Mouse (Mus musculus): ENCODE data around the gene Zfp609. TPM values are rescaled to one million over a fixed set of nuclear protein-coding genes. Genes with fewer than 3 reads are reported as not detected.
"Not testable (repeated sequence)": the region's sequence is repeated elsewhere in the genome, so short reads cannot be mapped to it uniquely, and the experiment has no call there.

Gene Zfp609
- total RNA-seq, 1 experiment from 2014 or later, result 5.8 TPM

GRCm38 (mm10) chr9:65700504-65700903, 126.9 kb downstream of the Zfp609 start:
- no peak for ATAC-seq (replicated peaks in 1 of 2; ENCODE audit: insufficient read depth in 1 of 2, low FRiP score in 2 of 2, low TSS enrichment in 1 of 2, low read depth in 1 of 2, poor library complexity in 2 of 2, severe bottlenecking in 2 of 2)

- no peak for ATAC-seq (replicated peaks in 1 of 2; ENCODE audit: insufficient read depth in 1 of 2, low FRiP score in 2 of 2, low TSS enrichment in 1 of 2, low read depth in 1 of 2, poor library complexity in 2 of 2, severe bottlenecking in 2 of 2)
Observed at GRCm38 (mm10) chr9:65697992-65698391, 129.4 kb downstream of the Zfp609 start.

- no peak for ATAC-seq (replicated peaks in 1 of 2; ENCODE audit: insufficient read depth in 1 of 2, low FRiP score in 2 of 2, low TSS enrichment in 1 of 2, low read depth in 1 of 2, poor library complexity in 2 of 2, severe bottlenecking in 2 of 2)
Observed at GRCm38 (mm10) chr9:65697356-65697755, 130.0 kb downstream of the Zfp609 start.

GRCm38 (mm10) chr9:65696337-65696736, 131.0 kb downstream of the Zfp609 start:
- no peak for ATAC-seq (replicated peaks in 1 of 2; ENCODE audit: insufficient read depth in 1 of 2, low FRiP score in 2 of 2, low TSS enrichment in 1 of 2, low read depth in 1 of 2, poor library complexity in 2 of 2, severe bottlenecking in 2 of 2)

GRCm38 (mm10) chr9:65695646-65696045, 131.7 kb downstream of the Zfp609 start:
- no peak for ATAC-seq (replicated peaks in 1 of 2; ENCODE audit: insufficient read depth in 1 of 2, low FRiP score in 2 of 2, low TSS enrichment in 1 of 2, low read depth in 1 of 2, poor library complexity in 2 of 2, severe bottlenecking in 2 of 2)

GRCm38 (mm10) chr9:65692959-65693603, 134.3 kb downstream of the Zfp609 start:
- ATAC-seq (replicated peaks in 1 of 2; ENCODE audit: insufficient read depth in 1 of 2, low FRiP score in 2 of 2, low TSS enrichment in 1 of 2, low read depth in 1 of 2, poor library complexity in 2 of 2, severe bottlenecking in 2 of 2), result peak; percentile 57 to 86

- no peak for ATAC-seq (replicated peaks in 1 of 2; ENCODE audit: insufficient read depth in 1 of 2, low FRiP score in 2 of 2, low TSS enrichment in 1 of 2, low read depth in 1 of 2, poor library complexity in 2 of 2, severe bottlenecking in 2 of 2)
Observed at GRCm38 (mm10) chr9:65692466-65692865, 134.9 kb downstream of the Zfp609 start.

GRCm38 (mm10) chr9:65689869-65690268, 137.5 kb downstream of the Zfp609 start:
- ATAC-seq (replicated peaks in 1 of 2; ENCODE audit: insufficient read depth in 1 of 2, low FRiP score in 2 of 2, low TSS enrichment in 1 of 2, low read depth in 1 of 2, poor library complexity in 2 of 2, severe bottlenecking in 2 of 2), result not testable (repeated sequence)

GRCm38 (mm10) chr9:65684704-65685103, 142.7 kb downstream of the Zfp609 start:
- no peak for ATAC-seq (replicated peaks in 1 of 2; ENCODE audit: insufficient read depth in 1 of 2, low FRiP score in 2 of 2, low TSS enrichment in 1 of 2, low read depth in 1 of 2, poor library complexity in 2 of 2, severe bottlenecking in 2 of 2)

GRCm38 (mm10) chr9:65682994-65683393, 144.4 kb downstream of the Zfp609 start:
- no peak for ATAC-seq (replicated peaks in 1 of 2; ENCODE audit: insufficient read depth in 1 of 2, low FRiP score in 2 of 2, low TSS enrichment in 1 of 2, low read depth in 1 of 2, poor library complexity in 2 of 2, severe bottlenecking in 2 of 2)

GRCm38 (mm10) chr9:65682183-65682582, 145.2 kb downstream of the Zfp609 start:
- no peak for ATAC-seq (replicated peaks in 1 of 2; ENCODE audit: insufficient read depth in 1 of 2, low FRiP score in 2 of 2, low TSS enrichment in 1 of 2, low read depth in 1 of 2, poor library complexity in 2 of 2, severe bottlenecking in 2 of 2)

- no peak for ATAC-seq (replicated peaks in 1 of 2; ENCODE audit: insufficient read depth in 1 of 2, low FRiP score in 2 of 2, low TSS enrichment in 1 of 2, low read depth in 1 of 2, poor library complexity in 2 of 2, severe bottlenecking in 2 of 2)
Observed at GRCm38 (mm10) chr9:65681634-65681940, 145.8 kb downstream of the Zfp609 start.

GRCm38 (mm10) chr9:65680938-65681633, 146.3 kb downstream of the Zfp609 start:
- peak in 1 of 2 experiments; percentile 27; a peak in 1 of 4 replicates for ATAC-seq (replicated peaks in 1 of 2; ENCODE audit: insufficient read depth in 1 of 2, low FRiP score in 2 of 2, low TSS enrichment in 1 of 2, low read depth in 1 of 2, poor library complexity in 2 of 2, severe bottlenecking in 2 of 2)

GRCm38 (mm10) chr9:65679181-65679761, 148.1 kb downstream of the Zfp609 start:
- no peak for ATAC-seq (replicated peaks in 1 of 2; ENCODE audit: insufficient read depth in 1 of 2, low FRiP score in 2 of 2, low TSS enrichment in 1 of 2, low read depth in 1 of 2, poor library complexity in 2 of 2, severe bottlenecking in 2 of 2)

- ATAC-seq (replicated peaks in 1 of 2; ENCODE audit: insufficient read depth in 1 of 2, low FRiP score in 2 of 2, low TSS enrichment in 1 of 2, low read depth in 1 of 2, poor library complexity in 2 of 2, severe bottlenecking in 2 of 2), result no peak
Observed at GRCm38 (mm10) chr9:65677119-65677462, 150.3 kb downstream of the Zfp609 start.

- ATAC-seq (replicated peaks in 1 of 2; ENCODE audit: insufficient read depth in 1 of 2, low FRiP score in 2 of 2, low TSS enrichment in 1 of 2, low read depth in 1 of 2, poor library complexity in 2 of 2, severe bottlenecking in 2 of 2), result peak; percentile 91 to 98
Observed at GRCm38 (mm10) chr9:65676358-65677118, 150.8 kb downstream of the Zfp609 start.

- peak in 1 of 2 experiments; percentile 4; a peak in 1 of 4 replicates for ATAC-seq (replicated peaks in 1 of 2; ENCODE audit: insufficient read depth in 1 of 2, low FRiP score in 2 of 2, low TSS enrichment in 1 of 2, low read depth in 1 of 2, poor library complexity in 2 of 2, severe bottlenecking in 2 of 2)
Observed at GRCm38 (mm10) chr9:65675461-65676357, 151.7 kb downstream of the Zfp609 start.

All from hematopoietic stem cell, adult 5-6 weeks (primary cell).